In the genomic region with DNA sequence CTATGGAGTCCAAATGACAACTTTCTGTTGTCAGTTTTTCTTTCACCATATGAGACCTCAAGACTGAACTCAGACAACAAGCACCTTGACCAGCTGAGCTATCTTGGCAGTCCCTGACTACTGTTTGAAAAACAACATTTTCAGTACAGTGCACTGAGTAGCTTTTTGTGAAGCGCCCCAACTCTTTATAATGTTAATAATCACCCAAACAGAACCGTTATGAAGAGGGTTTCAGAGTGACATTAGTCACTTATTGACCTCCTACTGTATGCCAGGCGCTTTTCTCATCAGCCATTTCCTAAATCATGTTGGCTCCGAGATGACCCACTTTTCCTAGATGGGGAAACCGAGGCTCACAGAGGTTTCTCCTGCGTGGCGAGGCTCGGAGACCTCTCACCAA, we compare ENCODE assay signal across 8 mouse cellular contexts. TPM values are rescaled to one million over a fixed set of nuclear protein-coding genes. Genes with fewer than 3 reads are reported as not detected.
A peak's percentile ranks its signal among the peaks of the same experiment; 100 is the strongest.
DNase-seq lines count a peak whose midpoint lies in the region; ATAC-seq and TF ChIP-seq lines count a peak whose summit lies in the region.

No protein-coding gene starts in this region.

- ATAC-seq in heart, postnatal 0 days (ENCODE audit: insufficient read depth, low read depth): no peak
- ATAC-seq in hindbrain, embryonic 13.5 days (ENCODE audit: low FRiP score): no peak; the same call in 1 of the 2 replicates
- ATAC-seq in midbrain, embryonic 13.5 days: peak; percentile 2; the same call in 1 of the 2 replicates

- no peak for DNase-seq in heart, postnatal 0 days (ENCODE audit: low spot score)
- DNase-seq in heart, adult 18-20 months: no peak
- DNase-seq in ovary, postnatal 36 days (ENCODE audit: low spot score): no peak
- DNase-seq in left cerebral cortex, adult 11 months (ENCODE audit: low spot score): no peak
- DNase-seq in ovary, postnatal 10 days (ENCODE audit: low spot score): no peak

- no peak for TF ChIP-seq EP300 in heart, postnatal 0 days (IDR thresholded peaks at IDR 0.05; ENCODE audit: low read depth)

- 13% methylated on average over 8 of the region's 8 CpGs for WGBS in heart, postnatal 0 days
- 7% methylated on average over 8 of the region's 8 CpGs for WGBS in bone marrow, adult 2 months
- 8% methylated on average over 8 of the region's 8 CpGs for WGBS in hindbrain, embryonic 13.5 days
- 10% methylated on average over 8 of the region's 8 CpGs for WGBS in midbrain, embryonic 13.5 days

- H3K27me3 ChIP-seq in heart, postnatal 0 days (ENCODE audit: control insufficient read depth, insufficient read depth, low read length): no peaks in the 10 kb centered on the region
- no peaks in the 10 kb centered on the region for H3K27me3 ChIP-seq in hindbrain, embryonic 13.5 days
- no peaks in the 10 kb centered on the region for H3K27me3 ChIP-seq in midbrain, embryonic 13.5 days

- peak overlapping the region; percentile 98 for H3K4me3 ChIP-seq in heart, postnatal 0 days (ENCODE audit: low read depth, low read length)
- peak overlapping the region; percentile 84 for H3K4me3 ChIP-seq in bone marrow, adult 2 months (replicated peaks; ENCODE audit: control insufficient read depth, low read depth, low read length)
- peak overlapping the region; percentile 81 for H3K4me3 ChIP-seq in hindbrain, embryonic 13.5 days
- H3K4me3 ChIP-seq in midbrain, embryonic 13.5 days (replicated peaks): peak overlapping the region; percentile 62

- no peak for TF ChIP-seq POLR2A in bone marrow, adult 2 months (IDR thresholded peaks at IDR 0.05; ENCODE audit: borderline replicate concordance, control insufficient read depth, low read depth, low read length)

- H3K4me2 ChIP-seq in heart, postnatal 0 days (ENCODE audit: low read depth, low read length): peak overlapping the region; percentile 85
- H3K4me2 ChIP-seq in hindbrain, embryonic 13.5 days: peak overlapping the region; percentile 75
- peak overlapping the region; percentile 61 for H3K4me2 ChIP-seq in midbrain, embryonic 13.5 days (replicated peaks)

- TF ChIP-seq CTCF in heart, postnatal 0 days (IDR thresholded peaks at IDR 0.05; ENCODE audit: low read depth): no peak
- no peak for TF ChIP-seq CTCF in bone marrow, adult 2 months (IDR thresholded peaks at IDR 0.05; ENCODE audit: control insufficient read depth, insufficient read depth, low read length)

- H3K4me1 ChIP-seq in heart, postnatal 0 days (ENCODE audit: control insufficient read depth, insufficient read depth): peaks cover 5% of the 10 kb centered on the region; the same call in 1 of the 2 replicates
- H3K4me1 ChIP-seq in bone marrow, adult 2 months (ENCODE audit: control insufficient read depth, insufficient read depth, low read length): no peaks in the 10 kb centered on the region
- peaks cover 12% of the 10 kb centered on the region for H3K4me1 ChIP-seq in hindbrain, embryonic 13.5 days (replicated peaks)
- H3K4me1 ChIP-seq in midbrain, embryonic 13.5 days (replicated peaks): peaks cover 5% of the 10 kb centered on the region; the same call in 1 of the 2 replicates

- peak overlapping the region; percentile 86 for H3K9ac ChIP-seq in heart, postnatal 0 days (replicated peaks; ENCODE audit: low read depth, low read length)
- peak overlapping the region; percentile 86 for H3K9ac ChIP-seq in hindbrain, embryonic 13.5 days
- H3K9ac ChIP-seq in midbrain, embryonic 13.5 days (replicated peaks): peak overlapping the region; percentile 74

- H3K36me3 ChIP-seq in heart, postnatal 0 days (replicated peaks; ENCODE audit: control insufficient read depth, insufficient read depth, low read length): no peaks in the 10 kb centered on the region
- H3K36me3 ChIP-seq in hindbrain, embryonic 13.5 days: 0 out of 2 replicates have a peak, but pooled peaks cover 3% of the 10 kb centered on the region
- 0 out of 2 replicates have a peak, but pooled peaks cover 4% of the 10 kb centered on the region for H3K36me3 ChIP-seq in midbrain, embryonic 13.5 days

- H3K9me3 ChIP-seq in heart, postnatal 0 days (replicated peaks; ENCODE audit: control insufficient read depth, low read length): no peaks in the 10 kb centered on the region
- no peaks in the 10 kb centered on the region for H3K9me3 ChIP-seq in hindbrain, embryonic 13.5 days
- H3K9me3 ChIP-seq in midbrain, embryonic 13.5 days: no peaks in the 10 kb centered on the region

- H3K27ac ChIP-seq in heart, postnatal 0 days (ENCODE audit: low read depth): peak overlapping the region; percentile 74
- H3K27ac ChIP-seq in bone marrow, adult 2 months (ENCODE audit: control insufficient read depth, insufficient read depth, low read depth, low read length, poor library complexity): peak overlapping the region; percentile 39
- H3K27ac ChIP-seq in hindbrain, embryonic 13.5 days: 0 out of 2 replicates have a peak overlapping the region, but pooled peaks have one; percentile 23
- 0 out of 2 replicates have a peak overlapping the region, but pooled peaks have one; percentile 10 for H3K27ac ChIP-seq in midbrain, embryonic 13.5 days

RNA-seq across cellular contexts. Expression of gene March2, which starts 0.5 kb away (rescaled TPM):
- 117 and 124 TPM in 2 replicates for total RNA-seq in heart, postnatal 0 days (2014; rRNA removed; ENCODE audit: low replicate concordance)
- 87.6 and 88.5 TPM in 2 replicates for polyA plus RNA-seq in heart, postnatal 0 days (2015; fragmentation: Nextera tagmentation; extraction: Ambion mirVana)
- 100 to 1,000 TPM; 131 to 133 TPM for total RNA-seq in heart, adult 18-20 months (2021)
- 227 and 290 TPM in 2 replicates for polyA plus RNA-seq in bone marrow, adult 2 months (2011; ENCODE audit: insufficient read depth, insufficient read length, low replicate concordance, missing spikeins)
- 68.4 and 69.1 TPM in 2 replicates for polyA plus RNA-seq in hindbrain, embryonic 13.5 days (2015; fragmentation: Nextera tagmentation; extraction: Ambion mirVana)
- 54.4 and 55.8 TPM in 2 replicates for polyA plus RNA-seq in midbrain, embryonic 13.5 days (2015; fragmentation: Nextera tagmentation; extraction: Ambion mirVana)

RNA-seq across cellular contexts. Expression of gene Hnrnpm, which starts 31.3 kb away (rescaled TPM):
- 47.1 and 54.3 TPM in 2 replicates for total RNA-seq in heart, postnatal 0 days (2014; rRNA removed; ENCODE audit: low replicate concordance)
- polyA plus RNA-seq in heart, postnatal 0 days (2015; fragmentation: Nextera tagmentation; extraction: Ambion mirVana): 139 and 151 TPM in 2 replicates
- total RNA-seq in heart, adult 18-20 months (2021): 10 to 100 TPM; 89.0 to 93.4 TPM
- polyA plus RNA-seq in bone marrow, adult 2 months (2011; ENCODE audit: insufficient read depth, insufficient read length, low replicate concordance, missing spikeins): 839 and 1,378 TPM in 2 replicates
- polyA plus RNA-seq in hindbrain, embryonic 13.5 days (2015; fragmentation: Nextera tagmentation; extraction: Ambion mirVana): 241 and 245 TPM in 2 replicates
- polyA plus RNA-seq in midbrain, embryonic 13.5 days (2015; fragmentation: Nextera tagmentation; extraction: Ambion mirVana): 283 and 294 TPM in 2 replicates

RNA-seq across cellular contexts. Expression of gene Rab11b, which starts 42.3 kb away (rescaled TPM):
- 58.6 and 87.8 TPM in 2 replicates for total RNA-seq in heart, postnatal 0 days (2014; rRNA removed; ENCODE audit: low replicate concordance)
- polyA plus RNA-seq in heart, postnatal 0 days (2015; fragmentation: Nextera tagmentation; extraction: Ambion mirVana): 382 and 425 TPM in 2 replicates
- total RNA-seq in heart, adult 18-20 months (2021): 100 to 1,000 TPM; 202 to 251 TPM
- 45.8 and 57.6 TPM in 2 replicates for polyA plus RNA-seq in bone marrow, adult 2 months (2011; ENCODE audit: insufficient read depth, insufficient read length, low replicate concordance, missing spikeins)
- 494 and 549 TPM in 2 replicates for polyA plus RNA-seq in hindbrain, embryonic 13.5 days (2015; fragmentation: Nextera tagmentation; extraction: Ambion mirVana)
- 534 and 547 TPM in 2 replicates for polyA plus RNA-seq in midbrain, embryonic 13.5 days (2015; fragmentation: Nextera tagmentation; extraction: Ambion mirVana)

Comparison
In these comparisons a context has a peak if more than half of its experiments do, and no peak if none do; other contexts are left out.
1. H3K27ac ChIP-seq: peak in every context shown above with its lines; median percentile 74 in heart, postnatal 0 days; 39 in bone marrow, adult 2 months; 23 in hindbrain, embryonic 13.5 days; 10 in midbrain, embryonic 13.5 days.